Mouse (Mus musculus) liver, embryonic 14.5 days (tissue): ENCODE results near the gene Zfp36l1. TPM values are rescaled to one million over a fixed set of nuclear protein-coding genes. Genes with fewer than 3 reads are reported as not detected.

Experiments
- ATAC-seq: fragments of 200-750 bp; cut with Nextera tagmentation; 2 replicates; pipeline ENCODE4 v1.8.0; 2017; ENCODE audit warnings: moderate number of reproducible peaks, mild to moderate bottlenecking, moderate library complexity; ENCODE audit not compliant: insufficient read depth
- DNase-seq, 3 experiments: peaks; one replicate each; pipeline ENCODE4 v3.0.0-alpha.2; 2012 to 2013; ENCODE audit warnings: low read depth in 3 of 3, low spot score in 3 of 3
- H3K27ac ChIP-seq: fragments of 300-500 bp; sonication (generic); 2 replicates; pipeline ENCODE4 v1.5.1; 2014; ENCODE audit warnings: moderate library complexity, mild to moderate bottlenecking, control low read depth, inconsistent platforms
- H3K27me3 ChIP-seq: fragments of 300-500 bp; sonication (generic); 2 replicates; pipeline ENCODE4 v1.6.1; 2014; ENCODE audit warnings: mild to moderate bottlenecking, low read length, moderate library complexity; ENCODE audit not compliant: control insufficient read depth, insufficient read depth
- H3K36me3 ChIP-seq: fragments of 300-500 bp; sonication (generic); replicated peaks from 2 replicates; pipeline ENCODE4 v1.6.1; 2014; ENCODE audit warnings: low read depth; ENCODE audit not compliant: control insufficient read depth, insufficient read depth
- H3K4me1 ChIP-seq, 2 experiments: fragments of 200-500 bp in 1 of 2; fragments of 300-500 bp in 1 of 2; sonication (generic) in 1 of 2; replicated peaks; 2 replicates each; pipeline ENCODE4 v1.6.1; 2012 to 2014; ENCODE audit warnings: antibody characterized with exemption in 1 of 2, inconsistent platforms in 1 of 2, low read length in 1 of 2; ENCODE audit not compliant: control insufficient read depth in 2 of 2, insufficient read depth in 2 of 2
- H3K4me2 ChIP-seq: fragments of 300-500 bp; sonication (generic); 2 replicates; pipeline ENCODE4 v1.6.1; 2014; ENCODE audit warnings: low read depth, mild to moderate bottlenecking, control low read depth, moderate library complexity
- H3K4me3 ChIP-seq, 2 experiments: fragments of 200-500 bp in 1 of 2; fragments of 300-500 bp in 1 of 2; sonication (generic) in 1 of 2; 2 replicates each; pipeline ENCODE4 v1.5.1; 2012 to 2014; ENCODE audit warnings: low read depth in 2 of 2, low read length in 2 of 2, mild to moderate bottlenecking in 2 of 2, control low read depth in 1 of 2, inconsistent platforms in 1 of 2, moderate library complexity in 1 of 2; ENCODE audit not compliant: insufficient read depth in 1 of 2
- H3K9ac ChIP-seq: fragments of 300-500 bp; sonication (generic); replicated peaks from 2 replicates; pipeline ENCODE4 v1.6.1; 2014; ENCODE audit warnings: mild to moderate bottlenecking, control low read depth, moderate library complexity
- H3K9me3 ChIP-seq: fragments of 300-500 bp; sonication (generic); 2 replicates; pipeline ENCODE4 v1.6.1; 2016; ENCODE audit warnings: low read length, mixed read lengths; ENCODE audit not compliant: control insufficient read depth
- CTCF ChIP-seq: IDR thresholded peaks from 2 replicates; pipeline ENCODE4 v1.5.1; 2016; ENCODE audit warnings: antibody characterized with exemption, low read depth, control low read depth
- EP300 ChIP-seq: IDR thresholded peaks from 2 replicates; pipeline ENCODE4 v1.6.1; 2016; ENCODE audit warnings: antibody characterized with exemption, low read depth
- WGBS: fragments of 180-500 bp; shearing (Covaris S2); extraction: QIAGEN DNeasy Blood & Tissue Kit; methylation state at CpG from one replicate; pipeline ENCODE4 v1.1.7; 2014; ENCODE audit not compliant: insufficient replicate concordance; 5-methylcytosine and 5-hydroxymethylcytosine counted together
- polyA plus RNA-seq, 2 experiments: library from polyadenylated mRNA; depleted of rRNA in 1 of 2; stranded (reverse) in 1 of 2; unstranded in 1 of 2; fragments of >200 nt; fragmentation: Nextera tagmentation in 1 of 2; extraction: Ambion mirVana in 1 of 2; gene quantifications; 2 replicates each; pipeline versions ENCODE4 v1.2.1 to v1.2.3; 2012 to 2014

The Zfp36l1 gene
- polyA plus RNA-seq, 2 experiments: 19.4 to 22.7 TPM

GRCm38 (mm10) chr12:80083937-80084336, 28.9 kb downstream of the Zfp36l1 start:
- WGBS: 5% methylated on average over 3 of the region's 3 CpGs

DNA sequence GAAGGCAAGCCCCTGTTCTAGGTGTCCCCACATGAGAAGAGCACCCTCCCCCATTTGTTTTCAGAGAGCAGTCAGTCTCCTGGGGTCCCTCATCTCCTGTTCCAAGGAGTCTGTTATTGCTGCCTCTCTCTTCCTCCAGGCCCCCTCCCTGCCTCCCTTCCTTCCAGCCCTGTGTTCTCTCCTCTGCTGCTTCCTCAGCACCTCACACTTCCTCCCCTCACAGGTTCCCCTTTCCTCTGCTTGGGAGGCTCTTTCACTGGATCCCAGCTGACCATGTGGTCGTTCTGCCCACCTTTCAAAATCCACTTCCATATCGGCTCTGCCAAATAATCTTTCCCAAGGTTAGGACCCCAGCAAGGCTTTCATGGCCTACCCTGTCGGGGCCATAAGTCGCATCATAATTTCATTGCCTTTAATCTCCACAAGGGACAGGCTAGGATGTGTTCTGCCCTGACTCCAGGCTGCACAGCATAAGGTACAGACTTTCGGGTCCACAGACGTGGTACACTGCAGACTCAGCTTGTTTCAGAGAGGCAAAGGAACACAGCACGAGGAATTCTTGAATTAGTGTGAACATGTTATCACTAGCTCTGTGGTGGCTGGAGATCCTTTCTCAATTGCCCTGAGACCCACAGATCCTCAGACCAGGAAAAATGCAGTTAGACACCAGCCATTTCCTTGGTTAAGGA, 29.5 kb downstream of the Zfp36l1 start:
- Histone ChIP-seq H3K4me1 (peaks cover 37 to 51% of the 10 kb centered on the region in 2 experiments), H3K4me3 (no peak overlapping the region; a peak in 1 of 4 replicates), H3K27ac (peak overlapping the region; percentile 89), H3K27me3 (no peaks in the 10 kb centered on the region), H3K4me2 (peak overlapping the region; percentile 52), H3K9ac (peak overlapping the region; percentile 56), H3K36me3 (no peaks in the 10 kb centered on the region), H3K9me3 (no peaks in the 10 kb centered on the region)
- DNase-seq (no peak), ATAC-seq (peak; percentile 10; the same call in 1 of the 2 replicates)
- 23% methylated on average over 7 of the region's 7 CpGs for WGBS
- no peak for TF ChIP-seq EP300
- TF ChIP-seq CTCF: no peak

More at GRCm38 (mm10) chr12:80083937-80084336, 28.9 kb downstream of the Zfp36l1 start:
- DNase-seq (peak; percentile 78 to 85 (median 83)), ATAC-seq (peak; percentile 87)
- peaks cover 43 to 56% of the 10 kb centered on the region in 2 experiments for H3K4me1 ChIP-seq
- peak overlapping the region; percentile 89 for H3K27ac ChIP-seq
- H3K4me2 ChIP-seq: peak overlapping the region; percentile 52
- no peaks in the 10 kb centered on the region for H3K27me3 ChIP-seq
- no peaks in the 10 kb centered on the region for H3K36me3 ChIP-seq
- TF ChIP-seq CTCF: 0 out of 2 replicates have a peak, but pooled peaks have one; percentile 5
- peak; percentile 4; the same call in 1 of the 2 replicates for TF ChIP-seq EP300
- no peak overlapping the region; a peak in 1 of 4 replicates for H3K4me3 ChIP-seq
- H3K9ac ChIP-seq: peak overlapping the region; percentile 56
- no peaks in the 10 kb centered on the region for H3K9me3 ChIP-seq

GRCm38 (mm10) chr12:80082730-80083129, 30.1 kb downstream of the Zfp36l1 start:
- no peak overlapping the region for H3K4me3 ChIP-seq
- no peaks in the 10 kb centered on the region for H3K9me3 ChIP-seq
- peak in 2 of 3 experiments; percentile 44 to 51 for DNase-seq
- peak overlapping the region; percentile 89 for H3K27ac ChIP-seq
- H3K4me2 ChIP-seq: no peak overlapping the region
- no peaks in the 10 kb centered on the region for H3K27me3 ChIP-seq
- no peak overlapping the region for H3K9ac ChIP-seq
- WGBS: 34% methylated on average over 4 of the region's 4 CpGs
- peaks cover 31 to 46% of the 10 kb centered on the region in 2 experiments for H3K4me1 ChIP-seq
- TF ChIP-seq EP300: no peak
- TF ChIP-seq CTCF: peak; percentile 80
- ATAC-seq: peak; percentile 48
- no peaks in the 10 kb centered on the region for H3K36me3 ChIP-seq

DNA sequence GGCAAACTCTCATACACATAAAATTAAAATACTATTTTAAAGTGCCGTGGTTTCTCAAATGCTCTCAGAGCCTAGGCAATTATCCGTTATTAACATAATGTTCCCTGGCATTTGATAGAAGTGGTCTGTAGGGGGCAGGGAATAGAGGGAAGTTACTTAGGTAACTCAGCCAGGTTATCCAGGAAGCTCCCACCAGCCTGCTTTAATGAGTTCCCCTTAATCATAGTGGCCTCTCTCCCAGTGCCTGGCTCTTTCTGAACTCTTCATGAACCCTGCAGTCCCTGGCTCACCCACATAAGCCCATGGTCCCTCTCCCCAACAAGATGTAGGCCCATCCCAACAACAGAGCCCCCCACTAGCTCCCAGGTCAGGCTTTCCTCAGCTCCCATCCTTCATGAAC, 31.4 kb downstream of the Zfp36l1 start:
- H3K4me1 ChIP-seq: peaks cover 28 to 40% of the 10 kb centered on the region in 2 experiments
- DNase-seq (no peak), ATAC-seq (no peak)
- no peak overlapping the region for H3K9ac ChIP-seq
- no peaks in the 10 kb centered on the region for H3K27me3 ChIP-seq
- no peak overlapping the region for H3K4me2 ChIP-seq
- WGBS: 86% methylated on average over 2 of the region's 2 CpGs
- no peaks in the 10 kb centered on the region for H3K9me3 ChIP-seq
- H3K4me3 ChIP-seq: no peak overlapping the region
- H3K27ac ChIP-seq: no peak overlapping the region
- no peak for TF ChIP-seq EP300
- no peak for TF ChIP-seq CTCF
- H3K36me3 ChIP-seq: no peaks in the 10 kb centered on the region

DNA sequence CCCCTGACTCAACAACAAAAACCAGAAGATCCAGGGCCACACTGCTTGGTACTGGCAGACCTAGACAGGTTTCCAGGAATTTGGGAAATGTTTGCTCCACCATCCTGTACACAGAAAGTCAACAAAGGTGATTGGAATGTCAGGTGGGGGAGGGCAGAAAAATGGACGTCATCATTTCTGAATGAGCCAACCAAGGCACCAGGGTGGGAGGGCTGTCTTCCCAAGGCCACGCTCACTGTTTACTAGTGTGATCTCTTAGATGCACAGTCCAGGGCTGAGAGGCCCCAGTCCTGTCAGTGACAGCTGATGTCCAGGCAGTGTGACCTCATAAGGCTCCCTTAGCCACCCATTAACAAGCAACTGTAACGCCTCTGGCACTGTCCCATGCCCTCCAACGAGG, 32.9 kb downstream of the Zfp36l1 start:
- ATAC-seq (no peak), DNase-seq (no peak)

More for the DNA sequence above, 32.9 kb downstream of the Zfp36l1 start:
- Histone ChIP-seq H3K36me3 (no peaks in the 10 kb centered on the region), H3K27ac (no peak overlapping the region; the same call in 1 of the 2 replicates), H3K27me3 (no peaks in the 10 kb centered on the region), H3K4me3 (no peak overlapping the region), H3K9ac (no peak overlapping the region), H3K4me2 (no peak overlapping the region), H3K4me1 (peaks cover 26 to 37% of the 10 kb centered on the region in 2 experiments), H3K9me3 (no peaks in the 10 kb centered on the region)
- TF ChIP-seq EP300 (no peak), CTCF (no peak)
- 70% methylated on average over 4 of the region's 4 CpGs for WGBS
